ENCODE assay signal across 11 mouse cellular contexts in the genomic region with DNA sequence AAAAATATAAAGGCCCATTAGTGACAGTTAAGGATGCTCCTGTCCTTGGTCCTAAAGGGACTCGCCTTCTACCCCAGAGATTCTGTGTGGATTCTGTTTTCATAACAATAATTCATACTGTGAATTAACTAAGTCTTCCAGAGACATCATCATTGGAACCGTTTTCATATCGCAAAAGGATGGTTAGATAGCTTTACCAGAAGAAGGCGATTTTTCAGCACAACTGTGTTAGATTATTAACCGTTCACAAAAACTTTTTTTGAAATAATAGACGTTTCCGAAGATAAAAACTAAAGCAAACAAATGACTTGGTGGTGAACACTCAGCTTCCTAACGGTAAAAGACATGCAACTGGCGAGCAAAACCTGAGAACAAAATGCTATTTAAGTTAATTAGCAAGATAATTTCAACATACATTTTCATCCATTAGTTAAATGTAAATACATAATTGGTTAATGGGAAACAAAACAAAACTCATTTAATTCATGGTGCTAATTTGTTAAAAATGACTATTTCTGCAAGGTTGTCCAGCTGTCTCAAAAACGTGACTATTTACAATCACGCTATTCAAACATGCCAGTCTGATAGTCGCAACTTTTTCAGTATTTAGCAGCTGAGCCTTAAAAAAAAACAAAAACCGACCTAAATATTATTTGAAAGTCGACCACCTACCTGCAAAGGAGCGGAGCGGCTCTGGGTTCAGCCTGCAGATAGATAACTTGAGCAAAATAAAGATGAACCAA. TPM values are rescaled to one million over a fixed set of nuclear protein-coding genes. Genes with fewer than 3 reads are reported as not detected.
DNase-seq lines count a peak whose midpoint lies in the region; ATAC-seq and TF ChIP-seq lines count a peak whose summit lies in the region.
"Had no signal": no experiment of that assay in that cellular context is flagged by ENCODE, and none has a peak within 500 bp of the region (broad histone marks: within the 10 kb centered on the region; RNA-seq: fewer than 3 reads in every experiment).

No protein-coding gene starts in this region.

- no peak for DNase-seq in heart, postnatal 4 days
- DNase-seq in lung, postnatal 0 days (ENCODE audit: low spot score) = no peak
- no peak for DNase-seq in lung, postnatal 25 days (ENCODE audit: low spot score)
- DNase-seq in limb, embryonic 10.5 days (ENCODE audit: low spot score) = no peak
- no peak for DNase-seq in layer of hippocampus, postnatal 36 days
- DNase-seq: cerebellum, postnatal 14 days; right cerebral cortex, postnatal 14 days had no signal

- peak overlapping the region; percentile 28 to 47; a peak in 3 of 4 replicates for H3K4me3 ChIP-seq in heart, embryonic 14.5 days (ENCODE audit: control insufficient read depth in 1 of 2, insufficient read depth in 1 of 2, low read depth in 1 of 2, low read length in 2 of 2)
- H3K4me3 ChIP-seq in lung, postnatal 0 days (ENCODE audit: low read depth, low read length) = peak overlapping the region; percentile 10
- peak overlapping the region; percentile 15; the same call in 1 of the 2 replicates for H3K4me3 ChIP-seq in limb, embryonic 10.5 days
- peak overlapping the region; percentile 24 for H3K4me3 ChIP-seq in stomach, embryonic 14.5 days (ENCODE audit: low read depth, low read length)
- H3K4me3 ChIP-seq: forebrain, embryonic 15.5 days had no signal

- 46% methylated on average over 16 of the region's 16 CpGs for WGBS in heart, embryonic 14.5 days
- WGBS in lung, postnatal 0 days = 39% methylated on average over 16 of the region's 16 CpGs
- WGBS in limb, embryonic 10.5 days = 63% methylated on average over 16 of the region's 16 CpGs
- 44% methylated on average over 16 of the region's 16 CpGs for WGBS in stomach, embryonic 14.5 days

- no peaks in the 10 kb centered on the region for H3K27me3 ChIP-seq in heart, embryonic 14.5 days (ENCODE audit: control insufficient read depth, insufficient read depth, low read length)
- no peaks in the 10 kb centered on the region for H3K27me3 ChIP-seq in lung, postnatal 0 days (replicated peaks; ENCODE audit: insufficient read depth, low read length)
- no peaks in the 10 kb centered on the region for H3K27me3 ChIP-seq in limb, embryonic 10.5 days (ENCODE audit: low read depth, poor library complexity, severe bottlenecking)
- no peaks in the 10 kb centered on the region for H3K27me3 ChIP-seq in stomach, embryonic 14.5 days (ENCODE audit: control insufficient read depth, insufficient read depth, low read length)
- H3K27me3 ChIP-seq: forebrain, embryonic 15.5 days had no signal

- H3K4me1 ChIP-seq in heart, embryonic 14.5 days (ENCODE audit: control insufficient read depth in 2 of 2, insufficient read depth in 2 of 2, low read length in 2 of 2) = peaks cover 4 to 11% of the 10 kb centered on the region in 2 experiments
- H3K4me1 ChIP-seq in lung, postnatal 0 days (ENCODE audit: insufficient read depth, low read depth, low read length) = 0 out of 2 replicates have a peak, but pooled peaks cover 8% of the 10 kb centered on the region
- H3K4me1 ChIP-seq in limb, embryonic 10.5 days = no peaks in the 10 kb centered on the region
- H3K4me1 ChIP-seq in stomach, embryonic 14.5 days (ENCODE audit: control insufficient read depth, insufficient read depth, low read length) = no peaks in the 10 kb centered on the region
- H3K4me1 ChIP-seq: forebrain, embryonic 15.5 days had no signal

- no peak for TF ChIP-seq CTCF in lung, postnatal 0 days (IDR thresholded peaks at IDR 0.05)

- TF ChIP-seq EP300 in lung, postnatal 0 days (IDR thresholded peaks at IDR 0.05) = no peak

- peak overlapping the region; percentile 75 for H3K4me2 ChIP-seq in heart, embryonic 14.5 days (ENCODE audit: low read length)
- peak overlapping the region; percentile 41 for H3K4me2 ChIP-seq in lung, postnatal 0 days (replicated peaks; ENCODE audit: low read depth, low read length)
- peak overlapping the region; percentile 31 for H3K4me2 ChIP-seq in stomach, embryonic 14.5 days (replicated peaks; ENCODE audit: low read depth, low read length)
- H3K4me2 ChIP-seq: forebrain, embryonic 15.5 days had no signal

- H3K9me3 ChIP-seq in heart, embryonic 14.5 days (ENCODE audit: control insufficient read depth, low read length) = no peaks in the 10 kb centered on the region
- no peaks in the 10 kb centered on the region for H3K9me3 ChIP-seq in lung, postnatal 0 days (ENCODE audit: low read length)
- H3K9me3 ChIP-seq in limb, embryonic 10.5 days (replicated peaks) = no peaks in the 10 kb centered on the region
- H3K9me3 ChIP-seq in stomach, embryonic 14.5 days (ENCODE audit: control insufficient read depth, low read depth, low read length) = no peaks in the 10 kb centered on the region
- H3K9me3 ChIP-seq: forebrain, embryonic 15.5 days had no signal

- peak overlapping the region; percentile 69 for H3K9ac ChIP-seq in heart, embryonic 14.5 days (ENCODE audit: low read length)
- H3K9ac ChIP-seq in lung, postnatal 0 days (replicated peaks; ENCODE audit: low read depth) = no peak overlapping the region
- H3K9ac ChIP-seq in stomach, embryonic 14.5 days (replicated peaks; ENCODE audit: low read depth, low read length) = no peak overlapping the region
- H3K9ac ChIP-seq: forebrain, embryonic 15.5 days had no signal

- H3K36me3 ChIP-seq in heart, embryonic 14.5 days (ENCODE audit: control insufficient read depth, insufficient read depth, low read length) = no peaks in the 10 kb centered on the region
- H3K36me3 ChIP-seq in lung, postnatal 0 days (ENCODE audit: insufficient read depth, low read length) = no peaks in the 10 kb centered on the region
- no peaks in the 10 kb centered on the region for H3K36me3 ChIP-seq in limb, embryonic 10.5 days
- H3K36me3 ChIP-seq in stomach, embryonic 14.5 days (ENCODE audit: control insufficient read depth, insufficient read depth, low read length) = no peaks in the 10 kb centered on the region
- H3K36me3 ChIP-seq: forebrain, embryonic 15.5 days had no signal

- ATAC-seq in heart, embryonic 14.5 days (ENCODE audit: insufficient number of reproducible peaks, insufficient read depth, low FRiP score, low read depth) = no peak
- ATAC-seq in lung, postnatal 0 days = no peak
- 0 out of 2 replicates have a peak, but pooled peaks have one; percentile 11 for ATAC-seq in stomach, embryonic 14.5 days (ENCODE audit: insufficient number of reproducible peaks, insufficient read depth, low FRiP score, low read depth)
- ATAC-seq in cerebellum, adult (ENCODE audit: insufficient number of reproducible peaks, low FRiP score, low TSS enrichment) = no peak
- ATAC-seq: forebrain, embryonic 15.5 days had no signal

- H3K27ac ChIP-seq in heart, embryonic 14.5 days (replicated peaks in 1 of 2; ENCODE audit: control insufficient read depth in 1 of 2, insufficient read depth in 1 of 2, low read depth in 2 of 2, low read length in 2 of 2) = no peak overlapping the region
- H3K27ac ChIP-seq in lung, postnatal 0 days (ENCODE audit: low read length) = no peak overlapping the region
- H3K27ac ChIP-seq in limb, embryonic 10.5 days = no peak overlapping the region
- H3K27ac ChIP-seq in stomach, embryonic 14.5 days (ENCODE audit: low read length) = no peak overlapping the region
- H3K27ac ChIP-seq: forebrain, embryonic 15.5 days had no signal

RNA-seq across cellular contexts. Expression of a gene that starts 36.0 kb away (rescaled TPM):
- polyA plus RNA-seq in heart, embryonic 14.5 days (2014; fragmentation: Nextera tagmentation; extraction: Ambion mirVana) = 1.3 and 1.6 TPM in 2 replicates
- total RNA-seq in heart, postnatal 4 days (2021) = 1 to 10 TPM; 1.8 to 2.2 TPM
- polyA plus RNA-seq in lung, postnatal 0 days (2015; fragmentation: Nextera tagmentation; extraction: Ambion mirVana) = 1.1 and 1.5 TPM in 2 replicates
- polyA plus RNA-seq in limb, embryonic 10.5 days (2016; fragmentation: Nextera tagmentation; extraction: Ambion mirVana) = 1.1 and 1.2 TPM in 2 replicates
- polyA plus RNA-seq in stomach, embryonic 14.5 days (2014; fragmentation: Nextera tagmentation; extraction: Ambion mirVana) = 3.1 and 3.2 TPM in 2 replicates
- total RNA-seq in layer of hippocampus, postnatal 36 days (2021) = 10 to 100 TPM; 47.1 to 47.3 TPM

RNA-seq across cellular contexts. Expression of a gene that starts 47.6 kb away (rescaled TPM):
- 4.3 and 6.8 TPM in 2 replicates for polyA plus RNA-seq in heart, embryonic 14.5 days (2014; fragmentation: Nextera tagmentation; extraction: Ambion mirVana)
- total RNA-seq in heart, postnatal 4 days (2021) = 1 to 10 TPM; 1.6 to 2.2 TPM
- 4.1 TPM in 2 replicates for polyA plus RNA-seq in lung, postnatal 0 days (2015; fragmentation: Nextera tagmentation; extraction: Ambion mirVana)
- 3.4 and 6.3 TPM in 2 replicates for polyA plus RNA-seq in limb, embryonic 10.5 days (2016; fragmentation: Nextera tagmentation; extraction: Ambion mirVana)
- polyA plus RNA-seq in stomach, embryonic 14.5 days (2014; fragmentation: Nextera tagmentation; extraction: Ambion mirVana) = 7.5 and 8.5 TPM in 2 replicates
- 1 to 10 TPM; 3.5 to 3.9 TPM for total RNA-seq in layer of hippocampus, postnatal 36 days (2021)
